Mouse (Mus musculus): ENCODE measurements around the gene Cep63.

GRCm38 (mm10) chr9:102668906-102669305 lies 42.6 kb upstream of the Cep63 start:
- TF ChIP-seq CTCF (conservative IDR thresholded peaks at IDR 0.05; ENCODE audit: low read length) (no peak), POU5F1 (IDR thresholded peaks at IDR 0.05; ENCODE audit: borderline replicate concordance, low read length) (no peak)
